Mouse (Mus musculus): ENCODE data around the gene Ssh1.

- TF ChIP-seq CTCF (IDR thresholded peaks at IDR 0.05; ENCODE audit: low read depth), result no peak
- TF ChIP-seq EP300 (IDR thresholded peaks at IDR 0.05; ENCODE audit: low read depth), result no peak
Observed at GRCm38 (mm10) chr5:113910065-113910701, 83.5 kb downstream of the Ssh1 start.
